Mouse (Mus musculus) heart, adult 2 months (tissue): ENCODE data around the gene Sytl4. TPM values are rescaled to one million over a fixed set of nuclear protein-coding genes. Genes with fewer than 3 reads are reported as not detected.

Experiments
- DNase-seq, 2 experiments: peaks; one replicate each; pipeline ENCODE4 v3.0.0; 2021
- H3K27ac ChIP-seq: fragments of 200-600 bp; 2 replicates; pipeline ENCODE4 v1.8.1; 2022
- H3K27me3 ChIP-seq: fragments of 200-500 bp; 2 replicates; pipeline ENCODE4 v1.6.1; 2012; ENCODE audit warnings: mild to moderate bottlenecking, low read length, inconsistent platforms, mixed read lengths; ENCODE audit not compliant: control insufficient read depth, insufficient read depth
- H3K36me3 ChIP-seq: fragments of 200-500 bp; 2 replicates; pipeline ENCODE4 v1.6.1; 2012; ENCODE audit warnings: low read length, inconsistent platforms; ENCODE audit not compliant: control insufficient read depth, insufficient read depth
- H3K4me1 ChIP-seq: fragments of 200-500 bp; 2 replicates; pipeline ENCODE4 v1.6.1; 2011; ENCODE audit warnings: low read length; ENCODE audit not compliant: control insufficient read depth, insufficient read depth
- H3K4me3 ChIP-seq: fragments of 200-600 bp; 2 replicates; pipeline ENCODE4 v1.8.1; 2022
- H3K79me2 ChIP-seq: fragments of 200-500 bp; replicated peaks from 2 replicates; pipeline ENCODE4 v1.6.1; 2012; ENCODE audit warnings: mild to moderate bottlenecking, inconsistent platforms, low read length, moderate library complexity, mixed read lengths; ENCODE audit not compliant: control insufficient read depth, insufficient read depth
- H3K9ac ChIP-seq: fragments of 200-500 bp; 2 replicates; pipeline ENCODE4 v1.6.1; 2012; ENCODE audit warnings: low read depth, mild to moderate bottlenecking, control low read depth, inconsistent platforms, low read length, mixed read lengths
- CTCF ChIP-seq: fragments of 200-600 bp; IDR thresholded peaks from 2 replicates; pipeline ENCODE4 v1.8.1; 2022; ENCODE audit warnings: antibody characterized with exemption, mild to moderate bottlenecking, moderate library complexity
- EP300 ChIP-seq: fragments of 200-500 bp; IDR thresholded peaks from 2 replicates; pipeline ENCODE4 v1.6.1; 2011; ENCODE audit warnings: low read depth, low read length, control low read depth; ENCODE audit not compliant: insufficient read depth
- POLR2A ChIP-seq: fragments of 200-500 bp; IDR thresholded peaks from 2 replicates; pipeline ENCODE4 v1.6.1; 2011; ENCODE audit warnings: mild to moderate bottlenecking, low read depth, low read length, control low read depth; ENCODE audit not compliant: insufficient read depth
- WGBS: fragments of 180-500 bp; shearing (Covaris S2); methylation state at CpG from one replicate; pipeline ENCODE4 v1.1.7; 2018; 5-methylcytosine and 5-hydroxymethylcytosine counted together
- intact Hi-C: fragments of 180-260 bp; cut with DNase I; formaldehyde crosslinking; loops from one replicate; pipeline ENCODE4 v1.15.1; 2025
- long read RNA-seq: library from polyadenylated mRNA; stranded (forward); transcript quantifications from one replicate; pipeline ENCODE4 v2.0.0, GENCODE M21; 2021
- polyA plus RNA-seq: library from polyadenylated mRNA; depleted of rRNA; stranded (reverse); fragments of >200 nt; gene quantifications from 2 replicates; pipeline ENCODE4 v1.2.3, GENCODE M21; 2012; rRNA removed
- total RNA-seq, 2 experiments: library from RNA; stranded (reverse); gene quantifications; 2 replicates each; pipeline ENCODE4 v1.2.3; 2021

Gene Sytl4
- 1 to 10 TPM; 1.3 to 3.1 TPM for total RNA-seq
- polyA plus RNA-seq: 0.68 and 0.85 TPM in 2 replicates
- long read RNA-seq, partial matches to known transcripts: 0 of 4 reads
- long read RNA-seq, other reads (novel, unspliced or antisense): 2 of 4 reads

DNA sequence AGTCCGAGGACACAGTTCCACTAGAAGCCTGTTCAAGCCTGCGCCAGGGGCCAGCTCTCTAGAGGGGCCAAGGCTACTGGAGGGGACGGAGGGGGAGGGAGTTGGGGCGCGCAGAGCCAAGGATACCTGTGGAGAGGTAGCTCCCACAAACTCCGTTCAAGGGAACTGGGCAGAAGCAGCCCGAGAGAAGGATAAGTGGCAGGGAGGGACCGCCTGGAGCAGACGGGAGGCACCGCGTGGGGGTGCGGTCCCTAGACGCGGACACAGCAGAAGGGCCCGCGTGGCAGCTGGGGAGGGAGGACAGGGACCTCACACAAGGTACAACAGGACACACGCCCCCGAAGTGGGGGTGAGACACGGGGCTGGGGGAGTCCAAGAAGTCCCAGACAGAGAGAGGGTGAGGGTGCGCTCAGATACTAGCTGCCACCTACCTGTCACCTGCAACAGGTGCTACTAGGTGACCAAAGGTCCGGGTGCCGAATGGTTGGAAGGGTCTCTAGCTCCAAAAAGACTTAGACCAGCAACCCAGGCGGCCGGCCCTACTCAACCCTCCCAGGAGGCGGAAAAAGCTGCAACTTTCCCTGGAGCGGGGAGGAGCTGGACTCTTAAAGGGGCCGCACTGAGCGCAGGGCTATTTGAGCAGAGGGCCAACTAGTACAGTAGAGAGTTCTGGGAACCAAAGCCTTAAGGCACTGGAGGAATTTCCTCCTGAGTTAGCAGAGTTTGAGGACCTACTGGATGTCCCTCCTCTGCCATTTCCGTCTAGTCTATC, at the start of gene Sytl4:
Sytl4 (minus strand) TSS at position 582 of the 772 bp plus-strand sequence.
- intact Hi-C loops: no loop called here
- no peaks in the 10 kb centered on the region for H3K79me2 ChIP-seq
- TF ChIP-seq CTCF (no peak), EP300 (no peak), POLR2A (no peak)
- H3K36me3 ChIP-seq: no peaks in the 10 kb centered on the region
- WGBS: 20% methylated on average over 29 of the region's 29 CpGs
- no peaks in the 10 kb centered on the region for H3K4me1 ChIP-seq
- peak within 1 kb of the TSS; percentile 48 for H3K9ac ChIP-seq
- H3K27ac ChIP-seq: no peak within 1 kb of the TSS; the same call in 1 of the 2 replicates
- peak within 1 kb of the TSS; percentile 35 for H3K4me3 ChIP-seq
- H3K27me3 ChIP-seq: no peaks in the 10 kb centered on the region
- DNase-seq: peak; percentile 8 to 42

DNA sequence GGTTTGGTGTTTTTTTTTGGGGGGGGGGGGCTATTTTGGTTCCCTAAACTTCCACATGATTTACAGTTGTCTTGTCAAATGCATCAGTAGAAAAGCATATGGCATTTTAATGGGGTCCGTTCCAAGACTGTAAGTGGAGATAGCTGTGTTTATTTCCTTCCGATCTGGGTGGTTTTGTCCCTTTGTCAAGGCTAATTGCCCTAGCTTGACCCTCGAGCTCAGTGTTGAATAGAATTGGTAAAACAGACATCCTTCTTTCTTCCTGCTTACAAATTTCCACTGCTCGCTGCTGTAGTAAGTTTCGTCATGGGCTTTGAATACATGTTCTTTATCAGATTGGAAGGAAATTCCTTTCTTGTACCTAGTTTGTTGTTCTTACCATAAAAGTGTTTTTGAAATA, 39.1 kb upstream of the Sytl4 start:
- H3K36me3 ChIP-seq: no peaks in the 10 kb centered on the region
- DNase-seq: no peak
- no peak overlapping the region for H3K9ac ChIP-seq
- WGBS: 33% methylated on average over 5 of the region's 5 CpGs
- H3K27ac ChIP-seq: peak overlapping the region; percentile 63
- TF ChIP-seq EP300: no peak
- TF ChIP-seq POLR2A: 0 out of 2 replicates have a peak, but pooled peaks have one; percentile 21
- no peaks in the 10 kb centered on the region for H3K79me2 ChIP-seq
- no peaks in the 10 kb centered on the region for H3K27me3 ChIP-seq
- H3K4me3 ChIP-seq: no peak overlapping the region
- H3K4me1 ChIP-seq: no peaks in the 10 kb centered on the region
- intact Hi-C loops: loop anchor here (5.0 kb wide), 2 partner anchors 37 to 328 kb away; partner anchors contain the start of gene Cstf2

DNA sequence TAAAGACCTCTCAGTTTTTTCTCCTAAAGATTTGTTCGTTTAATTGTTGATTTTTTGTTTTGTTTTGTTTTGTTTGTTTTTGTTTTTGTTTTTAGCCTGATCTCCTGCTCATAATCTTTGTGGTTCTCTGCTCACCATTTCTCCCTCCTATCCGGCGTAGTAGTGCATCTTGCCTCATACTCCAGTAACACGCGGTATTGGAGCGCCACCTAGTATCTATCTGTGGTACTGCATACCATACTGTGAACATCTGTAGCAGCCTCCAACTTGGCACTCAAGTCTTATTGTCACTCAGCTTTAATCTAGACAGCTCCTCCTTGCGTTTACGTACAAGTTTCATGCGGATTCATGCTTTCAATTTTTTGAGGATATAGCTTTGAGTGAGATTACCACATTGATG, 37.4 kb upstream of the Sytl4 start:
- no peaks in the 10 kb centered on the region for H3K4me1 ChIP-seq
- 12% methylated on average over 9 of the region's 9 CpGs for WGBS
- TF ChIP-seq POLR2A (no peak), EP300 (0 out of 2 replicates have a peak, but pooled peaks have one; percentile 54), CTCF (peak; percentile 94; the same call in 1 of the 2 replicates)
- no peaks in the 10 kb centered on the region for H3K27me3 ChIP-seq
- intact Hi-C loops: loop anchor here (1.0 to 5.0 kb wide), 3 partner anchors 72 to 232 kb away; no protein-coding TSS in a partner anchor
- no peaks in the 10 kb centered on the region for H3K79me2 ChIP-seq
- H3K4me3 ChIP-seq: no peak overlapping the region
- H3K9ac ChIP-seq: no peak overlapping the region
- no peaks in the 10 kb centered on the region for H3K36me3 ChIP-seq
- DNase-seq: peak; percentile 39 to 41
- no peak overlapping the region for H3K27ac ChIP-seq

DNA sequence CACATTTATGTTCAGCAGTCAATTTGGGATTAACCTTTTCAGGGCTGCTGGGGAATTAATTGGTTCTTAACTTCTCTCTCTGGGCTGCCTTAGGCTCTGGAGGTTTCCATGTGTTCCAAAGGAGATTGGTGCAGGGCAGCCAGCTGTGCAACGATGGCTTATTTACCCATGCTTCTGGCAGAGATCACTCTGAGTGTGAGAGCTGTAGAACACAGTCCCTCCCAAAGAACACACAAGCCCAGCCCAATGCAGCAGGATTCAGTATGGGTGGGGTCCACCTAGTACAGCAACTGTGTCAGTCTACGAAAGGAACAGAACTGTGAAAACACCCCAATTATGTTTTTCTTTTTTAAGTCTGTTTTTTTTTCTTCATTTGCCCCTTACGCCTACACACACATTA, 14.3 kb upstream of the Sytl4 start:
- H3K36me3 ChIP-seq: no peaks in the 10 kb centered on the region
- no peak for DNase-seq
- H3K27me3 ChIP-seq: no peaks in the 10 kb centered on the region
- H3K79me2 ChIP-seq: no peaks in the 10 kb centered on the region
- TF ChIP-seq POLR2A (no peak), EP300 (no peak), CTCF (no peak)
- H3K9ac ChIP-seq: no peak overlapping the region
- H3K4me1 ChIP-seq: no peaks in the 10 kb centered on the region
- no peak overlapping the region for H3K4me3 ChIP-seq
- intact Hi-C loops: no loop called here
- no peak overlapping the region for H3K27ac ChIP-seq
- WGBS: 68% methylated on average over 3 of the region's 3 CpGs

DNA sequence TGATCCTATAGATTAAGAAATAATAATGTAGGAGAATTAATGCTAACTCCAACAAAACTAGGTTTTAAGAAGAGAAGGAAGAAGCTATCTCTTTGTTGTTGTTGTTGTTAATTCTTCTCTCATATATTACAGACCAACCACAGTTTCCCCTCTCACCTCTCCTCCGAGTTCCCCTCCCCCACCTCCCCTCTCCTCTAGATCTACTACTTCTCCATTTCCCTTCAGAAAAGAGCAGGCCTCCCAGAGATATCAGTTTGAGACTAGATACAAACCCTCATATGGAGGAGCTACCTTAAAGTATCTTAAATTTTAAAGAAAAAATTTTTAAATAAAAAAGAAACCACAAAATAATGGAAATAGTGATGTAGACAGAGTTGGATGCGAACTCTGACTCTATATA, 17.0 kb downstream of the Sytl4 start:
- intact Hi-C loops: no loop called here
- no peak overlapping the region for H3K9ac ChIP-seq
- TF ChIP-seq CTCF (no peak), EP300 (no peak), POLR2A (no peak)
- H3K4me1 ChIP-seq: no peaks in the 10 kb centered on the region
- no peaks in the 10 kb centered on the region for H3K36me3 ChIP-seq
- no peaks in the 10 kb centered on the region for H3K27me3 ChIP-seq
- DNase-seq: no peak
- H3K79me2 ChIP-seq: no peaks in the 10 kb centered on the region
- no peak overlapping the region for H3K27ac ChIP-seq
- no peak overlapping the region for H3K4me3 ChIP-seq
- 78% methylated on average over 2 of the region's 2 CpGs for WGBS

DNA sequence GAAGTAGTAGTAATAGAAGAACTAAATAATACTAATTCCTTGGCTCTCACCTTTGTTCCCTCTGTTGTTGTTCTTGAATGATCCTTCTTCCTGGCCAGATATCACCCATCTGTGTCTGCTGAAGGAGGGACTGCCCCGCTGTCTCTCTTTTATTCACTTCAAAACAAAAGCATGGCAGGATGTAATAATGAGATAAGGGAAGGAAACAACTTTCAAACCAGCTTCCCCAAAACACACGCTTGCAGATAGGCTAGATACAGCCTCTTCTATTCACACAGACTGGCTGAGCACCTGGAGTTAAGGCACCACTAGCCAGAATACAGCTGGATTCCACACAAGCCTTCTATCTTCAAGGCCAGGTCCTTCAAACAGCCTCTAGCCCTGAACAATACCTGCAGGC, 21.0 kb downstream of the Sytl4 start:
- Histone ChIP-seq H3K4me3 (no peak overlapping the region), H3K79me2 (no peaks in the 10 kb centered on the region), H3K27me3 (no peaks in the 10 kb centered on the region), H3K9ac (no peak overlapping the region), H3K4me1 (no peaks in the 10 kb centered on the region), H3K36me3 (no peaks in the 10 kb centered on the region), H3K27ac (no peak overlapping the region)
- TF ChIP-seq EP300 (no peak), CTCF (no peak), POLR2A (no peak)
- WGBS: 49% methylated on average over 2 of the region's 2 CpGs
- intact Hi-C loops: no loop called here
- DNase-seq: no peak
